Mouse (Mus musculus) erythroblast, adult 5-6 weeks (primary cell): ENCODE measurements around the gene Glra1. TPM values are rescaled to one million over a fixed set of nuclear protein-coding genes. Genes with fewer than 3 reads are reported as not detected.
"Not testable (repeated sequence)": the region's sequence is repeated elsewhere in the genome, so short reads cannot be mapped to it uniquely, and the experiment has no call there.

Experiments used
- ATAC-seq: replicated peaks from 2 replicates; pipeline ENCODE4 v1.8.0; 2016; ENCODE audit warnings: moderate number of reproducible peaks, mild to moderate bottlenecking, moderate TSS enrichment, inconsistent platforms; ENCODE audit not compliant: poor library complexity, low FRiP score, severe bottlenecking
- total RNA-seq, 2 experiments: library from RNA; stranded (forward) in 1 of 2; stranded (reverse) in 1 of 2; fragments of 150-400 nt in 1 of 2; fragments of 200-764, 138-1000 nt in 1 of 2; gene quantifications; 2 replicates each; pipeline versions ENCODE4 v1.2.3 to v1.2.4; 2015 to 2017; ENCODE audit warnings: low replicate concordance in 2 of 2

The Glra1 gene
- total RNA-seq (2015; ENCODE audit: low replicate concordance) (not detected in 2 replicates), total RNA-seq (2017; ENCODE audit: low replicate concordance) (not detected in 2 replicates)

GRCm38 (mm10) chr11:55607808-55608523, at the start of gene Glra1:
Gene Glra1, minus strand, starts transcription at chr11:55608198.
- no peak for ATAC-seq

GRCm38 (mm10) chr11:55636961-55637360, 29.0 kb upstream of the Glra1 start:
- ATAC-seq = no peak

GRCm38 (mm10) chr11:55633901-55634300, 25.9 kb upstream of the Glra1 start:
- no peak for ATAC-seq

GRCm38 (mm10) chr11:55614631-55615030, 6.6 kb upstream of the Glra1 start:
- ATAC-seq = not testable (repeated sequence)

- no peak for ATAC-seq
Measured at GRCm38 (mm10) chr11:55608524-55608920, 524 bp upstream of the Glra1 start.

- no peak for ATAC-seq
Measured at GRCm38 (mm10) chr11:55607066-55607807, 761 bp downstream of the Glra1 start.

- ATAC-seq = no peak
Measured at GRCm38 (mm10) chr11:55601447-55602065, 6.4 kb downstream of the Glra1 start.

- no peak for ATAC-seq
Measured at GRCm38 (mm10) chr11:55595726-55596125, 12.3 kb downstream of the Glra1 start.

DNA sequence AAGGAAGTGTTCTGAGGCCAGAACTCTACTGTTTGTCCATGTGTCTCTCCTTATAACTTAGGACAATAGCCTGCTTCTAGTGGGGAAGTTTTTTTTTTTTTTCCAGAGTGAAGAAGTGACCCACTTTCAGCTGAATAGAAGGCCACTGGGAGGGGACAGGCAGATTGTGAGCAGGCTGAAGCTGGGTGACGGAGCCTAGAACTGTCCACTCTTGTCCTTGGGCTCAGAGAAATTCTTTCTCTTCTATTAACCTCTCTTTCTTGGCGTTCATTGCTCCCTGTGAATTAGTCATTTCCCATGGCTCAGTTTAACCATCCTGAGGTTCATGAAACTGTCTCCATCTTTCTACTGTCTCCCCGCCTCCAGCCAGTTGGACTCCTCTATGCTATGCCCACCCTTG, 13.6 kb downstream of the Glra1 start:
- no peak for ATAC-seq

DNA sequence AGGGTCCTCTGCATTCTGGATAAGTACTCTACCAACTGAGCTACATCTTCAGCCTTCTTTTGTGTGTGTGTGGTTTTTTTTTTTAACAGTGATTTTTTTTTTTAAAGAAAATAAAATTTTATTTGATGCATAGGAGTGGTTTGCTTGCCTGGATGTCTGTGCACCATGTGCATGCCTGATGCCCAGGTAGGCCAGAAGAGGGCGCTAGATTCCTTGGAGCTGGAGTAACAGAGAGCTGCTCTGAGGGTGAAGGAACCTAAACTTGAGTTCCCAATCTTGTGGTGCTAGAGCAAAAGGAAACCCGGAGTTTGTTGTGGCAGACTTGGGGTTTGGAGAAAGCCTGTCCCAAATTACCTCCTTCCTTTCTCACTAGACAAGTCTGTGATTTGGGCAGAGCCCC, 16.8 kb downstream of the Glra1 start:
- no peak for ATAC-seq

- no peak for ATAC-seq
Measured at GRCm38 (mm10) chr11:55589376-55590167, 18.4 kb downstream of the Glra1 start.

GRCm38 (mm10) chr11:55574397-55574796, 33.6 kb downstream of the Glra1 start:
- no peak for ATAC-seq

DNA sequence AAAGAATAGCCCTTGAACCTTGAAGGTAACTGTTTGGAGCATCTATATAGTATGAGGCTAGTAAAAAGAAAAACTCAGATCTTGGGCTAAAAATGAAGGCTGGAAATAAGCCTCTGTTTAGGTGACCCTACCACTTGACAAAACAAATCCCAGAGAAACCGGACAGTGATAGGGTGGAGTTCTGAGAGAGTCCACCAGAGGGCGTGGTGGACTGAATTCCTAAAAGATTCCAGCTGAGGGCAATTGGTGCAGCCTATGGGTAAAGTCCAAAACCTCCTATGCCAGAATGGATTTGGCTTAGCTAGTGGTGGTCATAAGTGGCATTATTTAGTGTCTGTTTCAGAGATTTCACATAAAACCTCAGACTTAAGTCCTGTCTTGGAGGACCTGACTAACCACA, 36.9 kb downstream of the Glra1 start:
- ATAC-seq = 0 out of 2 replicates have a peak, but pooled peaks have one; percentile 49

GRCm38 (mm10) chr11:55566309-55567099, 41.5 kb downstream of the Glra1 start:
- ATAC-seq = no peak

- no peak for ATAC-seq
Measured at GRCm38 (mm10) chr11:55545690-55546089, 62.3 kb downstream of the Glra1 start.

- ATAC-seq = no peak
Measured at GRCm38 (mm10) chr11:55542671-55543070, 65.3 kb downstream of the Glra1 start.

DNA sequence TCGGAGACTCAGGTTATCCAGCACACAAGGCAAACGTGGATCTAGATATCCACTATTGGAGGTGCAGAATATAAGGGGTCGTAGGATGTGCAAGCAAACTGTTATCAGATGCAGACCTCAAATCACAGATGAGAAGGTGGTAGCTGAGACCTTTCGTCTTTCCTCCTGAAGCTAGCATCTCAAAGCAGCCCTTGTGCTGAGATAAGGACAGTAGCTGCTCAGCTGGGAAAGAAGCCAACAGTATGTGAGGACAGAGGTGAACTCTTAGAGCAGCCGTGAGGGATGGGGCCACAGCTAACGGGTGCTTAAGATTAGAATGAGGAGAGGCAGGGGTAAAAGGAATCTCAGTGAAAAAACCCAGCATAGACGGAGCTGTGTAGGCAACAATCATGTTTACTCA, 65.9 kb downstream of the Glra1 start:
- ATAC-seq = no peak

DNA sequence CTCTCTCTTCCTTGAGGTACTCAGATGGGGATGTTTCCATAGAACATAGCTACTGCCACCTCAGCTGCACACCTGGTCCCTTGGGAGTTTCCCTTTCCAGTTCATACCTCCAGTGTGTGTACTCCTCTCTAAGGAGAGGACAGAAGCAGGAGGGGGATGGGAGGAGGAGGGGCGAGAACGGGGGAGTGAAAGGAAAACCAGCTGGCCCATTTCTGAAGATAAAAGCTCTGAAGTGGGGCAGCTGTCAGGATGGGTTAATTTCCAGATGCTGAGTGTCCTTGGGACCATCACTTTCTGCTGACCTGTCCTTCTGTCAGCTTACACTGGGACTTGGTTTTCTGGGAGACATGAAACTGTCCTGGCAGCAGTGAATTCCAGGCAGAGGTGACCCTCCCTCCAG, 73.2 kb downstream of the Glra1 start:
- ATAC-seq = no peak

GRCm38 (mm10) chr11:55533378-55533777, 74.6 kb downstream of the Glra1 start:
- ATAC-seq = no peak
